Mouse (Mus musculus) large intestine, adult 2 months (tissue): ENCODE data around the gene Srsf2. TPM values are rescaled to one million over a fixed set of nuclear protein-coding genes. Genes with fewer than 3 reads are reported as not detected.
"Not testable (repeated sequence)": the region's sequence is repeated elsewhere in the genome, so short reads cannot be mapped to it uniquely, and the experiment has no call there.

Experiments used
- DNase-seq: peaks from one replicate; pipeline ENCODE4 v3.0.0-alpha.2; 2012; ENCODE audit warnings: low read depth, low spot score
- WGBS: fragments of 180-500 bp; shearing (Covaris S2); methylation state at CpG from one replicate; pipeline ENCODE4 v1.1.7; 2018; 5-methylcytosine and 5-hydroxymethylcytosine counted together
- polyA plus RNA-seq: library from polyadenylated mRNA; depleted of rRNA; stranded (reverse); fragments of >200 nt; gene quantifications from 2 replicates; pipeline ENCODE4 v1.2.3, GENCODE M21; 2012

Srsf2 gene
- polyA plus RNA-seq, 1 experiment = 264 TPM

DNA sequence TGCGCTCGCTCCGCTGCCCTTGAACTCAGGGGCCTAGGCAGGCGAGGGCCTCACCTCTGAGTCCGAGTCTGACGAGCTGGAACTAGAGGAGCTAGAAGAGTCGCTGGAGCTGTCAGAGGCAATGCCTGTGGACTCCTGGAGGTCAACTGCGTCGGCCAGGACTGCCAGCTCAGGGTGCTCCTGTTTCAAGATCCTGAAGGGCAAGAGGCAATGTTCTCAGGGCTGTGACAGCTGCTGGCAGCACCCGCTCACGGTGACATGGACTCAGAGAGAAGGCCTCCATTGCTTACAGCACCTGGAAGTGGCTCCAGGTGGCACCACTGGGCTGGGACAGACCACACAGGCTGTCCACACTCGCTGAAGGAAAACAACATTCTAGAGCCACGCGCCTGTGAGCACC lies 14.0 kb downstream of the Srsf2 start:
- WGBS = 86% methylated on average over 14 of the region's 14 CpGs

GRCm38 (mm10) chr11:116837441-116837840 lies 15.5 kb downstream of the Srsf2 start:
- no peak for DNase-seq
- WGBS = 91% methylated on average over 10 of the region's 10 CpGs

More for the DNA sequence above, 14.0 kb downstream of the Srsf2 start:
- DNase-seq = no peak

DNA sequence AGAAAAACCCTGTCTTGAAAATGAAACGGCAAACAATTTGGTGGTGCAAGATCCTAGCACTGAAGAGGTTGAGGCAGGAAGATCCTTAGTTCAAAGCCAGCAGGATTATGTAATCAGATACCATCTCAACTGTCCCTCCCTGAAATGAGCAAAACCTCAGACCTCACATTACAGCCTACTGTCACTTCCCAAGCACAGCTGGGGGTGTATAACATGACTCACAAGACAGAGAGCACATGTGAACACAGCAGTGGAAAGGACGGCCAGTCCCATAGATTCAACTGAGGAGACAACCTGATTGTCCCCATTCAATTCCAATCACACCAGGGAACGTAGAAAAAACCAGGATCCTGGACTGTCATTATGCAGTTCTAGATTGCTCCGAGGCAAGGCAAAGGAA lies 16.6 kb downstream of the Srsf2 start:
- 80% methylated on average over 4 of the region's 4 CpGs for WGBS
- DNase-seq = no peak

DNA sequence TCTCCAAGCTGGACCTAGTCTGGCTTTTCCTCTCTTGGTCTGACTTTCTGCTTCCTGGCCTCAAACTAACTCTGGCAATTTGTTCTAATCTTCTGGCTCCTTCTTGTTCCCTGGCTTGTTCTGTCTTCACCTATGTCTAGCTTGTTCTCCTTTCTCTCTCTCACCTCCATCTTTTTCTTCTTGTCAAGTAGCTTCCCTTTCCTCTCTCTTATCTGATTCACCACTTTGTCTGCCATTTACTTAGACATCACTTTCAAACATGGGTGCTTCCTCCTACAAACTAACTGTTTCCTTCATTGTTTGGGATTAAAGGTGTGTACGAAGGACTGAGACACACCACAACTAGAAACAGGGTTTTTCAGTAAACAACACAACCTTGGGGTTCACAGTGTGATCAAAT lies 17.9 kb downstream of the Srsf2 start:
- DNase-seq = no peak

GRCm38 (mm10) chr11:116832172-116832685 lies 20.7 kb downstream of the Srsf2 start:
- no peak for DNase-seq

More for the DNA sequence above, 17.9 kb downstream of the Srsf2 start:
- WGBS = 92% methylated on average over 1 of the region's 1 CpGs

GRCm38 (mm10) chr11:116827534-116828165 lies 25.2 kb downstream of the Srsf2 start, which contains the start of gene Mxra7:
Gene Mxra7, minus strand, starts transcription at chr11:116828046.
- 3% methylated on average over 71 of the region's 71 CpGs for WGBS
- no peak for DNase-seq

More at GRCm38 (mm10) chr11:116832172-116832685, 20.7 kb downstream of the Srsf2 start:
- 57% methylated on average over 4 of the region's 4 CpGs for WGBS

GRCm38 (mm10) chr11:116826550-116827504 lies 26.1 kb downstream of the Srsf2 start:
- DNase-seq = no peak
- WGBS = 56% methylated on average over 17 of the region's 17 CpGs

- DNase-seq = no peak
- WGBS = 83% methylated on average over 5 of the region's 5 CpGs
These were observed 27.7 kb downstream of the Srsf2 start for GRCm38 (mm10) chr11:116825230-116825629.

GRCm38 (mm10) chr11:116823885-116824284 lies 29.0 kb downstream of the Srsf2 start:
- DNase-seq = not testable (repeated sequence)
- WGBS = 96% methylated on average over 10 of the region's 10 CpGs

DNA sequence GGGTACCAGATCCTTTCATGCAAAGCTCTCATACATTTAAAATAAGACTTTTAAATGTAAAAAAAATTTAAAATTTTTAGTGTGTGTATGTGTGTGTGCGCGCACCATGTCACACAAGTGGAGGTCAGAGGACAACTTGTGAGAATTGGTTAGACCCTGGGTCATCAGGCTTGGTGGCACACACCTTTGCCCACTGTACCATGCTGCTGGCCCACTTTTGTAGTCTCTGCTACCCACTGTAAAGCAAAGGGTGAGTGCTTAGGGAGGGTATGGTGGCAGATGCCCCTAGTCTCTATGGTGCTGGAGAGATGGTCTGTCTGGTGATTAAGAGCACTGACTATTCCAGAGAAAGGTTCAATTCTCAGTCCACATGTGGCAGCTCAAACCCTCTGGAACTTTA lies 29.6 kb downstream of the Srsf2 start:
- 100% methylated on average over 2 of the region's 2 CpGs for WGBS
- no peak for DNase-seq

DNA sequence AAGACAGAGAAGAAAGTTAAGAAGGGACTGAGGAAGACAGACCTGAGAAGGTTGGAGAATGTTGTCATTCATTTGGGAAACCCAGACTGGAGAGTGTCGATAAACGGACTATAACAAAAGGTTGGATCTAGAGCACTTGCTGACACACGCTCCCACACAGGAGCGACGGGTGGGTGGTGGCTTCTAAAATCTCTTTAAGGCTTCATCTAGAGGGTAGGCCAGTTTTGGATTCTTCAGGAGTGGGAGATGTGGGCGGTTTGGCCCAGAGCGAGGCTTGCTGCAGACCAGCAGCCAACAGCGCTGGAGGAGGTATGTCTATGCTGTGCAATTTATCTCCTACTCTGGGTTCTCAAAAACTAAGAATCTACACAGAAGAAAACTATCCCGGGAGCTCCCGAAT lies 30.3 kb downstream of the Srsf2 start:
- DNase-seq = no peak
- 80% methylated on average over 10 of the region's 10 CpGs for WGBS

DNA sequence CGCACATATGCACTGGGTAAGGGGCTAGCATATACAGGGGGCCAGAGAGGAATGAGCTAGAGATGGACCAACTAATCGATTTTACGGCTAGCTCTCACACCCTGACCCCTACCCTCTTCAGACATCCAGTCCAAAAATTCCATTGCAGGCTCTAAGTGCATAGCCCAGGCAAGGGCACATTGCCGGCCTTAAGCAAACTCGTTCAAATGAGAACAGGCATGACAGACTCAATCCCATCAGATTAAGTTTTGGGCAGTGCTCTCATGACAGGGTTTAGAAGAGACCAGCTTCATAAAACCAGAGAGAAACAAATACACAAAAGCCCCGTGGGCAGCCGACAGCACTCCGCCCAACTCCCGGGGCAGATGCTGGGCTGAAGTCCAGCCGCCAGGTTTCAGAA lies 30.7 kb downstream of the Srsf2 start:
- WGBS = 40% methylated on average over 10 of the region's 10 CpGs
- no peak for DNase-seq

GRCm38 (mm10) chr11:116821057-116821940 lies 31.6 kb downstream of the Srsf2 start:
- 74% methylated on average over 13 of the region's 13 CpGs for WGBS
- DNase-seq = no peak

- no peak for DNase-seq
- 60% methylated on average over 5 of the region's 5 CpGs for WGBS
These were observed 32.8 kb downstream of the Srsf2 start for GRCm38 (mm10) chr11:116819932-116820593.

- WGBS = 19% methylated on average over 8 of the region's 8 CpGs
- DNase-seq = peak; percentile 45
These were observed 34.2 kb downstream of the Srsf2 start for GRCm38 (mm10) chr11:116818722-116819121.

DNA sequence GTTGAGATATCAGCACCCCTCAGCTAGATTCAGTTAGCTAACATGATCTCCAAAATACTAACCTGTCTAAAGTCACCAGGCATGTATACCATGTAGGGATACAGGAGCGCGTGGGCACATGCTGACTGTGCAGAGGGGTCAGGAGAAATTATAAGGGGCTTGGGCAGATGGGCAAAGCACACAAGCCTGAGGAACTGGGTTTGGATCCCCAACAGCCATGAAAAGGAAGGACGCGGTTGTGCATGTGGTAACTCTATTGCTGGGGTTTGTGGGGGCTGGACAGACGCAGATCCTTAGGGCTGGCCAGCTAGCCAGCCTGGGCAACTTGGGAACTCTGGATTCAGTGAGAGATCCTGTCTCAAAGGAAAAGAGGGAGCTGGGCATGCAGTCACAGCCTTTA lies 35.3 kb downstream of the Srsf2 start:
- 95% methylated on average over 5 of the region's 5 CpGs for WGBS
- DNase-seq = no peak

DNA sequence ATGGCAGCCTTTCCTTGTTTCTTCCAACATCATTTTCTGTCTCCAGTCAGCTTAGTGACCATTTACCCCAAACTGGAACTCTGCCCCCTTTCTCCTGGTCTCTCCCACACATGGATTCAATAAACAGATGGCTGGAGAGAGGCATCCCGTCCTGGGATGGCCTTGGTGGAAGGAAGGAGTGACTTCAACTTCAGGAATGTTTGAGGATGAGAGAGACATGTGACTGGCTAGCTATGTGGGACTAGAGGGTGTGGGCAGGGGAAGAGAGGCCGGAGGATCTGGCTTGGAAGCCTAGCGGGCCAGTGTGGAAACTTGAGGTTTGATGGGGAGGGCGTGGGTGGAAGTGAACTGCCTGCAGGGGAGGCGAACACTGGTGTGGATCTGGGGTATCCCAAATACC lies 36.1 kb downstream of the Srsf2 start:
- DNase-seq = no peak
- 70% methylated on average over 5 of the region's 5 CpGs for WGBS

GRCm38 (mm10) chr11:116814884-116815415 lies 37.9 kb downstream of the Srsf2 start:
- WGBS = 69% methylated on average over 7 of the region's 7 CpGs
- DNase-seq = no peak
